Mouse (Mus musculus): ENCODE results near the gene Mtmr4. TPM values are rescaled to one million over a fixed set of nuclear protein-coding genes. Genes with fewer than 3 reads are reported as not detected.

The Mtmr4 gene
- 61.8 and 66.6 TPM in 2 replicates for polyA plus RNA-seq (2015; fragmentation: Nextera tagmentation; extraction: Ambion mirVana)

- H3K4me3 ChIP-seq (replicated peaks), result peak within 1 kb of the TSS; percentile 79
- no peaks in the 10 kb centered on the region for H3K27me3 ChIP-seq
- under 1% methylated on average over 60 of the region's 61 CpGs for WGBS
- peak within 1 kb of the TSS; percentile 90 for H3K4me2 ChIP-seq (replicated peaks)
- peak within 1 kb of the TSS; percentile 89 for H3K9ac ChIP-seq (replicated peaks)
- peaks cover 66% of the 10 kb centered on the region for H3K4me1 ChIP-seq (replicated peaks)
- no peaks in the 10 kb centered on the region for H3K9me3 ChIP-seq
- ATAC-seq, result peak; percentile 99
- H3K27ac ChIP-seq, result peak within 1 kb of the TSS; percentile 89
- H3K36me3 ChIP-seq, result peaks cover 4% of the 10 kb centered on the region; the same call in 1 of the 2 replicates
Observed at GRCm38 (mm10) chr11:87591526-87592353, at the start of gene Mtmr4. Gene Mtmr4, plus strand, starts transcription at chr11:87592162.

GRCm38 (mm10) chr11:87542285-87542684 is 49.7 kb upstream of the Mtmr4 start:
- H3K27ac ChIP-seq, result no peak overlapping the region
- no peak overlapping the region for H3K4me3 ChIP-seq (replicated peaks)
- no peaks in the 10 kb centered on the region for H3K9me3 ChIP-seq
- H3K4me2 ChIP-seq (replicated peaks), result no peak overlapping the region
- H3K27me3 ChIP-seq, result no peaks in the 10 kb centered on the region
- no peaks in the 10 kb centered on the region for H3K36me3 ChIP-seq
- no peak overlapping the region for H3K9ac ChIP-seq (replicated peaks)
- WGBS, result 41% methylated on average over 8 of the region's 8 CpGs
- ATAC-seq, result no peak
- H3K4me1 ChIP-seq (replicated peaks), result no peaks in the 10 kb centered on the region

GRCm38 (mm10) chr11:87542906-87543305 is 49.1 kb upstream of the Mtmr4 start:
- WGBS, result 62% methylated on average over 3 of the region's 3 CpGs
- H3K4me1 ChIP-seq (replicated peaks), result no peaks in the 10 kb centered on the region
- H3K36me3 ChIP-seq, result no peaks in the 10 kb centered on the region
- no peaks in the 10 kb centered on the region for H3K27me3 ChIP-seq
- H3K9me3 ChIP-seq, result no peaks in the 10 kb centered on the region
- no peak overlapping the region for H3K27ac ChIP-seq
- ATAC-seq, result no peak
- no peak overlapping the region for H3K9ac ChIP-seq (replicated peaks)
- H3K4me3 ChIP-seq (replicated peaks), result no peak overlapping the region
- H3K4me2 ChIP-seq (replicated peaks), result no peak overlapping the region

GRCm38 (mm10) chr11:87553342-87553741 is 38.6 kb upstream of the Mtmr4 start:
- no peak overlapping the region for H3K9ac ChIP-seq (replicated peaks)
- H3K4me1 ChIP-seq (replicated peaks), result no peaks in the 10 kb centered on the region
- H3K4me2 ChIP-seq (replicated peaks), result no peak overlapping the region
- H3K36me3 ChIP-seq, result no peaks in the 10 kb centered on the region
- ATAC-seq, result no peak
- no peak overlapping the region for H3K4me3 ChIP-seq (replicated peaks)
- H3K27ac ChIP-seq, result no peak overlapping the region
- no peaks in the 10 kb centered on the region for H3K9me3 ChIP-seq
- 79% methylated on average over 4 of the region's 4 CpGs for WGBS
- no peaks in the 10 kb centered on the region for H3K27me3 ChIP-seq

- H3K4me1 ChIP-seq (replicated peaks), result no peaks in the 10 kb centered on the region
- WGBS, result 53% methylated on average over 5 of the region's 5 CpGs
- H3K4me3 ChIP-seq (replicated peaks), result no peak overlapping the region
- no peak overlapping the region for H3K9ac ChIP-seq (replicated peaks)
- no peak overlapping the region for H3K27ac ChIP-seq
- no peaks in the 10 kb centered on the region for H3K27me3 ChIP-seq
- no peak overlapping the region for H3K4me2 ChIP-seq (replicated peaks)
- no peaks in the 10 kb centered on the region for H3K9me3 ChIP-seq
- no peaks in the 10 kb centered on the region for H3K36me3 ChIP-seq
- ATAC-seq, result no peak
Observed at GRCm38 (mm10) chr11:87554386-87554785, 37.6 kb upstream of the Mtmr4 start.

GRCm38 (mm10) chr11:87555106-87555703 is 36.8 kb upstream of the Mtmr4 start:
- H3K9ac ChIP-seq (replicated peaks), result no peak overlapping the region
- no peak overlapping the region for H3K4me2 ChIP-seq (replicated peaks)
- no peaks in the 10 kb centered on the region for H3K27me3 ChIP-seq
- H3K4me1 ChIP-seq (replicated peaks), result no peaks in the 10 kb centered on the region
- no peak overlapping the region for H3K27ac ChIP-seq
- no peaks in the 10 kb centered on the region for H3K36me3 ChIP-seq
- WGBS, result 24% methylated on average over 2 of the region's 2 CpGs
- no peaks in the 10 kb centered on the region for H3K9me3 ChIP-seq
- H3K4me3 ChIP-seq (replicated peaks), result no peak overlapping the region
- ATAC-seq, result no peak

GRCm38 (mm10) chr11:87561208-87561607 is 30.8 kb upstream of the Mtmr4 start:
- Histone ChIP-seq H3K4me3 (replicated peaks) (no peak overlapping the region), H3K9me3 (no peaks in the 10 kb centered on the region), H3K4me1 (replicated peaks) (no peaks in the 10 kb centered on the region), H3K27me3 (no peaks in the 10 kb centered on the region), H3K36me3 (no peaks in the 10 kb centered on the region), H3K27ac (no peak overlapping the region), H3K9ac (replicated peaks) (no peak overlapping the region), H3K4me2 (replicated peaks) (no peak overlapping the region)
- WGBS, result 86% methylated on average over 6 of the region's 6 CpGs
- ATAC-seq, result no peak

GRCm38 (mm10) chr11:87566501-87566900 is 25.5 kb upstream of the Mtmr4 start, which contains the start of gene Gm11492:
Gene Gm11492, plus strand, starts transcription at chr11:87566653.
- 88% methylated on average over 3 of the region's 3 CpGs for WGBS
- Histone ChIP-seq H3K4me1 (replicated peaks) (no peaks in the 10 kb centered on the region), H3K9ac (replicated peaks) (no peak within 1 kb of the TSS), H3K9me3 (no peaks in the 10 kb centered on the region), H3K4me3 (replicated peaks) (no peak within 1 kb of the TSS), H3K27ac (no peak within 1 kb of the TSS), H3K36me3 (no peaks in the 10 kb centered on the region), H3K27me3 (no peaks in the 10 kb centered on the region), H3K4me2 (replicated peaks) (no peak within 1 kb of the TSS)
- no peak for ATAC-seq

- no peak for ATAC-seq
Observed at GRCm38 (mm10) chr11:87568255-87568953, 23.6 kb upstream of the Mtmr4 start, which contains the start of gene Sept4. Gene Sept4, plus strand, starts transcription at chr11:87568903.

GRCm38 (mm10) chr11:87570743-87571142 is 21.2 kb upstream of the Mtmr4 start:
- Histone ChIP-seq H3K36me3 (no peaks in the 10 kb centered on the region), H3K4me2 (replicated peaks) (no peak overlapping the region), H3K9me3 (no peaks in the 10 kb centered on the region), H3K27me3 (no peaks in the 10 kb centered on the region), H3K9ac (replicated peaks) (no peak overlapping the region), H3K4me3 (replicated peaks) (no peak overlapping the region), H3K27ac (no peak overlapping the region), H3K4me1 (replicated peaks) (peaks cover 7% of the 10 kb centered on the region; the same call in 1 of the 2 replicates)
- 41% methylated on average over 5 of the region's 5 CpGs for WGBS
- ATAC-seq, result no peak

More at GRCm38 (mm10) chr11:87568255-87568953, 23.6 kb upstream of the Mtmr4 start, which contains the start of gene Sept4:
- Histone ChIP-seq H3K27ac (no peak within 1 kb of the TSS), H3K4me2 (replicated peaks) (no peak within 1 kb of the TSS), H3K9ac (replicated peaks) (no peak within 1 kb of the TSS), H3K27me3 (no peaks in the 10 kb centered on the region), H3K9me3 (no peaks in the 10 kb centered on the region), H3K4me1 (replicated peaks) (no peaks in the 10 kb centered on the region), H3K36me3 (no peaks in the 10 kb centered on the region), H3K4me3 (replicated peaks) (no peak within 1 kb of the TSS)
- WGBS, result 78% methylated on average over 7 of the region's 7 CpGs

GRCm38 (mm10) chr11:87571361-87571950 is 20.5 kb upstream of the Mtmr4 start:
- no peaks in the 10 kb centered on the region for H3K36me3 ChIP-seq
- no peak overlapping the region for H3K4me2 ChIP-seq (replicated peaks)
- ATAC-seq, result no peak
- H3K4me3 ChIP-seq (replicated peaks), result no peak overlapping the region
- H3K27me3 ChIP-seq, result no peaks in the 10 kb centered on the region
- 100% methylated on average over 1 of the region's 1 CpGs for WGBS
- H3K27ac ChIP-seq, result no peak overlapping the region
- H3K4me1 ChIP-seq (replicated peaks), result peaks cover 7% of the 10 kb centered on the region; the same call in 1 of the 2 replicates
- no peak overlapping the region for H3K9ac ChIP-seq (replicated peaks)
- H3K9me3 ChIP-seq, result no peaks in the 10 kb centered on the region

Data from midbrain, embryonic 13.5 days (tissue).